Mouse (Mus musculus) G1E (cell line): ENCODE measurements around the gene Vax2. TPM values are rescaled to one million over a fixed set of nuclear protein-coding genes. Genes with fewer than 3 reads are reported as not detected.

Experiments used
- ATAC-seq: 2 replicates; pipeline ENCODE4 v1.8.0; 2016; ENCODE audit warnings: mild to moderate bottlenecking; ENCODE audit not compliant: insufficient number of reproducible peaks, poor library complexity, low FRiP score, severe bottlenecking; ENCODE audit errors: extremely low read depth
- DNase-seq: peaks from one replicate; pipeline ENCODE4 v3.0.0; 2012; ENCODE audit warnings: low spot score
- H3K27me3 ChIP-seq: 2 replicates; pipeline ENCODE4 v1.6.1; 2012; ENCODE audit warnings: mild to moderate bottlenecking, low read length, inconsistent platforms; ENCODE audit not compliant: insufficient read depth
- H3K36me3 ChIP-seq: replicated peaks from 2 replicates; pipeline ENCODE3; 2012; ENCODE audit warnings: mild to moderate bottlenecking, inconsistent platforms
- H3K4me1 ChIP-seq: 2 replicates; pipeline ENCODE4 v1.6.1; 2012; ENCODE audit warnings: low read depth, low read length, inconsistent platforms, mixed read lengths; ENCODE audit not compliant: insufficient read depth
- H3K4me3 ChIP-seq: 2 replicates; pipeline ENCODE4 v1.5.1; 2012; ENCODE audit warnings: low read depth, mild to moderate bottlenecking, inconsistent platforms, low read length, moderate library complexity, mixed read lengths
- H3K9me3 ChIP-seq: replicated peaks from 2 replicates; pipeline ENCODE4 v1.6.1; 2012; ENCODE audit warnings: inconsistent platforms
- CTCF ChIP-seq: IDR thresholded peaks from 2 replicates; pipeline ENCODE4 v1.5.1; 2012; ENCODE audit warnings: low read depth, low read length, inconsistent platforms, mixed read lengths
- GATA1 ChIP-seq: IDR thresholded peaks from 2 replicates; pipeline ENCODE4 v1.6.1; 2012; ENCODE audit warnings: borderline replicate concordance, low read length, inconsistent platforms, mixed read lengths
- GATA2 ChIP-seq: IDR thresholded peaks from 2 replicates; pipeline ENCODE4 v1.6.1; 2012; ENCODE audit warnings: low read depth, low read length, inconsistent platforms, borderline replicate concordance
- POLR2AphosphoS5 ChIP-seq: IDR thresholded peaks from 2 replicates; pipeline ENCODE4 v1.6.1; 2012; ENCODE audit warnings: low read depth, low read length, inconsistent platforms; ENCODE audit not compliant: insufficient replicate concordance
- TAL1 ChIP-seq: conservative IDR thresholded peaks from 2 replicates; pipeline ENCODE4 v1.6.1; 2012; ENCODE audit warnings: low read depth, low read length, inconsistent platforms, mixed read lengths
- polyA plus RNA-seq: library from polyadenylated mRNA; stranded (reverse); fragments of >175 nt; gene quantifications from 2 replicates; pipeline ENCODE4 v1.2.3, GENCODE M21; 2012
- total RNA-seq, 2 experiments: library from RNA; stranded (forward) in 1 of 2; stranded (reverse) in 1 of 2; fragments of 200-1000 nt in 1 of 2; fragments of >200 nt in 1 of 2; fragmentation: Nextera tagmentation in 1 of 2; gene quantifications; 2 replicates each; pipeline ENCODE4 v1.2.3; 2014 to 2017

Vax2 gene
- total and polyA plus RNA-seq, 3 experiments = not detected

DNA sequence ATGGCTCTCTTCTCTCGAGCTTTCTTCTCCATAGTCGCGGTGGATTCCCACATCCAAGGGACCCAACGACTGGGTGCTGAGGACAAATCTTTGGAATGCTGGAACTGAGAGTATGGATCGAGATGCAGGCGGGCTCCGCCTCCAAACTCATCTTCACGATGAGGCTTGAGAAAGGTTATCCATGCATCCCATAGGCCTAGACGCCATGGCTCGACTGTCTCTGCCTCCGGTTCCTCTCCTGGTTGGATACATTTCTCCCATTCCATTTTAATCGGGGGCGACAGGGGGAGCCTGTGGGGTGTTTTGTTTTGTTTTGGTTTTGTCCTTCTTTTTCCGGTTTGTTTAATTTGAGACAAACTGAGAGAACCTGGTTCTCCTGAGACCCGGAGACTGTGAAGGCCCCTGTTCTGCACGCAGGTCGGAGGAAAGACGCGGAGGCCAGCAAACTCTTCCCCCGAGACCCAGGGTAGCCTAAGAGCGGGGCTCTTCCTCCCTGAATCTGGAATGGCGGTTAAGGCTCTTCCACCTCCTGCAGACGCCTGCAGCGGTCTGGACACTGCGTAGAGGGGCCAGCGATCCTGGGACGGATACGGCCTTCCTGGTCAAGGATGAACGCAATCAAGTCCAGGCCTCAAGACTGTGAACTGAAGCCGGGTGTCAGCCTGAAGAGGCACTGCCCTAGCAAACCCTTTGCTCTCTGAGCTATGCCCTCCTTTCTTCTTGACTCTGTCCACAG lies 4.6 kb downstream of the Vax2 start:
- TF ChIP-seq GATA2 (no peak), POLR2AphosphoS5 (no peak), TAL1 (no peak), CTCF (no peak), GATA1 (no peak)
- Histone ChIP-seq H3K27me3 (peaks cover 40% of the 10 kb centered on the region), H3K9me3 (no peaks in the 10 kb centered on the region), H3K4me3 (no peak overlapping the region), H3K36me3 (no peaks in the 10 kb centered on the region), H3K4me1 (no peaks in the 10 kb centered on the region)
- no peak for DNase-seq
- no peak for ATAC-seq

DNA sequence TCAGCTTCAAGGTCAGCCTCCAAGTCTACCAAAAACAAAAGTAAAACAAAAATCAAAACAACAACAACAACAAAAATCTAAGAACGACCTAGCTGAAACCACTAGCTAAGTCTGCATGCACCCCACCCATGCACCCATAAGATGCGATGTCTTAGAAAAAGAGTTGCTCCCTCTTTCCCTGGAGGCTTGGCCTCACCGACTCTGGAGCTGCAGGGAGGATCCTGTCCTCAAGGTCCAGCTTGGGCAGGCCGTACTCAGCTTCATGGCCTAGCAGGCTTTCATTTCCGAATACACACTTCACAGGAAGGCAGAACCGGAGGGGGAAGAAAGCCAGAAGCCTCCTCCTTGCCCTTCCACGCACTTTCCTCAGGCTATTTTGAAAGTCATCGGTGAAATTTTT lies 6.0 kb downstream of the Vax2 start:
- Histone ChIP-seq H3K4me1 (no peaks in the 10 kb centered on the region), H3K4me3 (no peak overlapping the region), H3K27me3 (peaks cover 30% of the 10 kb centered on the region), H3K36me3 (no peaks in the 10 kb centered on the region), H3K9me3 (no peaks in the 10 kb centered on the region)
- DNase-seq (no peak), ATAC-seq (no peak)
- no peak for TF ChIP-seq POLR2AphosphoS5
- TF ChIP-seq TAL1 = no peak

DNA sequence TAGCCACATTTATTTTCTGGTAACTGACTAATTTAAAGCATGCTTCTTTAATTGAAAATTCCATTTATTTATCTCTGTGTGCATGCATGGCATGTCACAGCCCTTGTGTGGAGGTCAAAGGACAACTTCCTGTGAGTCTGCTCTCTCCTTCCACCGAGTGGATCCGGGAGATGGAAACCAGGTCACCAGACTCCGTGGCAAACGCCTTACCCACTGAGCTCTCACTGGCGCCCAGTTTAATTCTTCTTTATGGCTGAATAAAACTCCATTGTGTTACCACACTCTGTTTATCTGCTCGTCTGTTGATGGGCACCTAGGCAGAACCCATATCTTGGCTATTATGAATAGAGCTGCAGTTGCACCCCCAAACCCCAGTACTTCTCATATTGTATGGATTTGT lies 11.5 kb downstream of the Vax2 start:
- no peak for DNase-seq
- TF ChIP-seq POLR2AphosphoS5 = no peak
- TF ChIP-seq TAL1 = no peak
- no peak for TF ChIP-seq GATA2
- TF ChIP-seq GATA1 = no peak
- Histone ChIP-seq H3K36me3 (no peaks in the 10 kb centered on the region), H3K4me3 (no peak overlapping the region), H3K27me3 (peaks cover 6% of the 10 kb centered on the region; the same call in 1 of the 2 replicates), H3K9me3 (no peaks in the 10 kb centered on the region), H3K4me1 (no peaks in the 10 kb centered on the region)
- no peak for ATAC-seq

DNA sequence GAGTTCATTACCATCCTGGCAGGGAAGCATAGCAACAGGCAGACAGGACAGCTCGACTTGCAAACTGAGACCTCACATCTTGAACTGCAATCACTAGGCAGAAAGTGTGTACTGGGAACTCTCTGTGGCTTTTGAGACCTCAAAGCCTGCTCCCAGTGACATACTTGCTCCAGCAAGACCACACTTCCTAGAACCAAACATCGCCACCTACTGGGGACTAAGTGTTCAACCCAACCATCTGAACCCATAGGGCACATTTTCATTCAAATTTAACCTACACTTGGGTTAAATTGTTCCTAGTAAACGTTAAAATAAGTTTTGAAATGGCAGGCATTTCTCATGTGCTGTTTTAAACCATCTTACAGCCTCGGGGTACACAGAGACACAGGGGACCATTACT lies 16.1 kb downstream of the Vax2 start:
- Histone ChIP-seq H3K4me3 (no peak overlapping the region), H3K27me3 (peaks cover 3% of the 10 kb centered on the region; the same call in 1 of the 2 replicates), H3K4me1 (0 out of 2 replicates have a peak, but pooled peaks cover 2% of the 10 kb centered on the region), H3K36me3 (no peaks in the 10 kb centered on the region), H3K9me3 (no peaks in the 10 kb centered on the region)
- TF ChIP-seq POLR2AphosphoS5 (no peak), CTCF (no peak), TAL1 (no peak), GATA2 (no peak), GATA1 (no peak)
- no peak for DNase-seq
- ATAC-seq = no peak

DNA sequence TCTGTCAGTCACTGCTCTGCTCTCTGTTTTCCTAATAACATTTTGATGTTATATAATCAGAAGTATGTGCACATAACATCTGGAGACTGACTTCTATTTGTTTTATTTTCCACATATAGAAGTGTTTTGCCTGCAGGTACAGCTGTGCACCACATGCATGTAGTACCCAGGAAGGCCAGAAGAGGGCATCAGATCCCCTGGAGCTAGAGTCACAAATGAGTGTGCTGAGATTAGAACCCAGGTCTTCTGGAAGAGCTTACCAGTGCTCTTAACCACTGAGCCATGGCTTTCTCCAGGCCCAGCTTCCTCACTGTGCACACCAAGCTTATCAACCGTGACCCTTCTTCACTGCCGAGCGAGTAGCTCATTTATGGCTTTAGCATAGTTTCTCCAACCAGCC lies 17.4 kb downstream of the Vax2 start:
- peaks cover 9% of the 10 kb centered on the region for H3K27me3 ChIP-seq
- no peak overlapping the region for H3K4me3 ChIP-seq
- DNase-seq (no peak), ATAC-seq (no peak)
- no peaks in the 10 kb centered on the region for H3K36me3 ChIP-seq
- no peaks in the 10 kb centered on the region for H3K9me3 ChIP-seq
- 0 out of 2 replicates have a peak, but pooled peaks cover 2% of the 10 kb centered on the region for H3K4me1 ChIP-seq
- no peak for TF ChIP-seq GATA1
- peak; percentile 58 for TF ChIP-seq CTCF

DNA sequence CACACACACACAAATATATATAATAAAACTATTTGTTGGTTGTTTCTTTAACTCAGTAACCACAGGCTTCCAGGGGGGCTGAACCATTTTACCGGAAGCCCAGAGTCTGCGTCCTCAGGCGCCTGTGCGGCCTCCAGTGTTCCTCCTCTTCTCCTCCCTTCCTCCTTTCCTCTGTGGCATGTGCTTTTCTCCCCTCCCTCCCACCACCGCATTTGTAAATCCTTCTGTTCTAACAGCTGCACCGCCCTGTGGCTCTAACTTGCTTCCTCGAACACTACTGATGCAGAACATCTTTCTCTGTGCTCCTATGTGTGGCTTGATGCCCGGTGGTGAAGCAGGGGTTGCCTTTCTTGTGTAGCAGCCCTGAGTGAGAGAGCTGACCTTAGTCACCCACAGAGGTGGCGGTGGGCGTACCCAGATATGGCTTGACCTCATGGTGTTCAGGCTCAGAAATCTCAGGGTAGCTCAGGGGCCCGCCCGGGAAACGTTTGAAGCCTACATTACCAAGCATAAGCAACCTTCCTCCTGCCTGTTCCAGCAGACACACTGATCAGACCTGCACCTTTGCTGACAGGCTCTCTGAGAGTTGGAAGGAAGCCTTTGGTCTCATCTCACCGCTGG lies 18.4 kb downstream of the Vax2 start:
- no peak for ATAC-seq
- TF ChIP-seq TAL1 (no peak), GATA2 (no peak), GATA1 (no peak), CTCF (no peak)
- H3K4me3 ChIP-seq = no peak overlapping the region
- H3K27me3 ChIP-seq = peaks cover 12% of the 10 kb centered on the region
- H3K4me1 ChIP-seq = 0 out of 2 replicates have a peak, but pooled peaks cover 2% of the 10 kb centered on the region
- H3K36me3 ChIP-seq = no peaks in the 10 kb centered on the region
- no peaks in the 10 kb centered on the region for H3K9me3 ChIP-seq
- no peak for DNase-seq
